Mouse (Mus musculus): ENCODE data around the gene Erich6b. TPM values are rescaled to one million over a fixed set of nuclear protein-coding genes. Genes with fewer than 3 reads are reported as not detected.

Gene Erich6b
- total and polyA plus RNA-seq, 2 experiments from 2014 or later, result not detected

DNA sequence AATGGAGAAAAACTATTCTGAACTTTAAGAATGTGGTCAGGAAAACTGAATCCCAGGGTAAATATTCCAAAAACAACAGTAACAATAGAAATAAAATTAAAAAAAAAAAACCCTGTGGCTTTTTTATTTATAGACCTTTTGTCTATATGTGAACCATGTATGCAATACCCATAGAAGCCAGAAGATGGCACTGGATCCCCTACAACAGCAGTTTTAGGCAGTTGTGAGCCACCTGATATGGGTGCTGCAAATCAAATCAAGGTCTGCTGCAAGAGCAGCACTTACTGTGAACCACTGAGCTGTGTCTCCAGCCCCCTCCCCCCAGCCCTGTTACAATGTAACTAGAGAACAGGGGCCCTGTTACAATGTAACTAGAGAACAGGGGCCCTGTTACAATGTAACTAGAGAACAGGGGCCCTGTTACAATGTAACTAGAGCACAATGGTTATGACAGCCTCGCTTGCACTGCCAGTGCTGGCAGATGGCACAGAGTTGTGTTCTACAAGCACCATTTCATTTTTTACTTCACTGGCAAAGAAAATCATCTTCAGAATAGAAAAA is 27.1 kb downstream of the Erich6b start:
- H3K36me3 ChIP-seq (replicated peaks; ENCODE audit: control insufficient read depth, insufficient read depth, low read length), result no peaks in the 10 kb centered on the region
- DNase-seq (ENCODE audit: low spot score) (no peak), ATAC-seq (ENCODE audit: insufficient read depth, low read depth) (no peak)
- H3K9ac ChIP-seq (replicated peaks; ENCODE audit: low read depth, low read length), result no peak overlapping the region
- no peak overlapping the region for H3K27ac ChIP-seq (ENCODE audit: low read depth)
- H3K4me1 ChIP-seq (ENCODE audit: control insufficient read depth, insufficient read depth), result no peaks in the 10 kb centered on the region; the same call in 1 of the 2 replicates
- no peak overlapping the region for H3K4me2 ChIP-seq (ENCODE audit: low read depth, low read length)
- H3K27me3 ChIP-seq (ENCODE audit: control insufficient read depth, insufficient read depth, low read length), result no peaks in the 10 kb centered on the region
- H3K4me3 ChIP-seq (ENCODE audit: low read depth, low read length), result no peak overlapping the region
- TF ChIP-seq CTCF (IDR thresholded peaks at IDR 0.05; ENCODE audit: low read depth) (no peak), EP300 (IDR thresholded peaks at IDR 0.05; ENCODE audit: low read depth) (no peak)
- WGBS, result 89% methylated on average over 1 of the region's 1 CpGs
- H3K9me3 ChIP-seq (replicated peaks; ENCODE audit: control insufficient read depth, low read length), result no peaks in the 10 kb centered on the region

DNA sequence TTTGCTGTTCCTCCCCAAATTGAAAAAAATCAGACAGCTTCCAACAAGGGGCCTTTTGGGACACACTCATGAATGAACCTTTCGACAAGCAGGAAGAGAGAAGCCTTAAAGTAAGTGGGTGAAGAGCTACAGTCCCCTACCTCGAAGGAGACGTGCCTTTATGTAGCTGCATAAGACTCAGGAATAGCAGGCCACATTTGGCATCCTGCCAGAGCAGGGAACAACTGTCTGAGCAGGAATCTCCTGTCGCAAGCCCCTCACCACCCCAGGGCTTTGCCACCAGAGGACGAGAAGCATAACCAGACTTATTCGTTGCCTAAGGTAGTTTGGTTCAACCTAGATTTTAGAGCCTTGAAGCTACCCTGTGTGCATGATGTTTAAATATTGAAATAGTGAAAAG is 34.3 kb downstream of the Erich6b start:
- no peak for TF ChIP-seq EP300 (IDR thresholded peaks at IDR 0.05; ENCODE audit: low read depth)
- TF ChIP-seq CTCF (IDR thresholded peaks at IDR 0.05; ENCODE audit: low read depth), result no peak
- H3K4me3 ChIP-seq (ENCODE audit: low read depth, low read length), result no peak overlapping the region
- H3K4me2 ChIP-seq (ENCODE audit: low read depth, low read length), result no peak overlapping the region
- DNase-seq (ENCODE audit: low spot score), result no peak
- ATAC-seq (ENCODE audit: insufficient read depth, low read depth), result no peak
- WGBS, result 29% methylated on average over 6 of the region's 6 CpGs
- H3K4me1 ChIP-seq (ENCODE audit: control insufficient read depth, insufficient read depth), result no peaks in the 10 kb centered on the region
- no peak overlapping the region for H3K27ac ChIP-seq (ENCODE audit: low read depth)
- no peaks in the 10 kb centered on the region for H3K36me3 ChIP-seq (replicated peaks; ENCODE audit: control insufficient read depth, insufficient read depth, low read length)
- no peak overlapping the region for H3K9ac ChIP-seq (replicated peaks; ENCODE audit: low read depth, low read length)
- H3K27me3 ChIP-seq (ENCODE audit: control insufficient read depth, insufficient read depth, low read length), result no peaks in the 10 kb centered on the region
- H3K9me3 ChIP-seq (replicated peaks; ENCODE audit: control insufficient read depth, low read length), result no peaks in the 10 kb centered on the region

GRCm38 (mm10) chr14:75690428-75690827 is 48.4 kb downstream of the Erich6b start:
- no peak overlapping the region for H3K27ac ChIP-seq (ENCODE audit: low read depth)
- DNase-seq (ENCODE audit: low spot score), result no peak
- 97% methylated on average over 2 of the region's 2 CpGs for WGBS
- H3K36me3 ChIP-seq (replicated peaks; ENCODE audit: control insufficient read depth, insufficient read depth, low read length), result no peaks in the 10 kb centered on the region
- no peak overlapping the region for H3K9ac ChIP-seq (replicated peaks; ENCODE audit: low read depth, low read length)
- H3K4me3 ChIP-seq (ENCODE audit: low read depth, low read length), result no peak overlapping the region
- TF ChIP-seq CTCF (IDR thresholded peaks at IDR 0.05; ENCODE audit: low read depth) (no peak), EP300 (IDR thresholded peaks at IDR 0.05; ENCODE audit: low read depth) (no peak)
- no peaks in the 10 kb centered on the region for H3K4me1 ChIP-seq (ENCODE audit: control insufficient read depth, insufficient read depth)
- H3K4me2 ChIP-seq (ENCODE audit: low read depth, low read length), result no peak overlapping the region
- no peaks in the 10 kb centered on the region for H3K27me3 ChIP-seq (ENCODE audit: control insufficient read depth, insufficient read depth, low read length)
- no peak for ATAC-seq (ENCODE audit: insufficient read depth, low read depth)
- no peaks in the 10 kb centered on the region for H3K9me3 ChIP-seq (replicated peaks; ENCODE audit: control insufficient read depth, low read length)

- Histone ChIP-seq H3K9ac (replicated peaks; ENCODE audit: low read depth, low read length) (no peak overlapping the region), H3K4me1 (ENCODE audit: control insufficient read depth, insufficient read depth) (no peaks in the 10 kb centered on the region), H3K36me3 (replicated peaks; ENCODE audit: control insufficient read depth, insufficient read depth, low read length) (peaks cover 2% of the 10 kb centered on the region; the same call in 1 of the 2 replicates), H3K27ac (ENCODE audit: low read depth) (no peak overlapping the region), H3K4me3 (ENCODE audit: low read depth, low read length) (no peak overlapping the region), H3K27me3 (ENCODE audit: control insufficient read depth, insufficient read depth, low read length) (no peaks in the 10 kb centered on the region), H3K4me2 (ENCODE audit: low read depth, low read length) (no peak overlapping the region), H3K9me3 (replicated peaks; ENCODE audit: control insufficient read depth, low read length) (no peaks in the 10 kb centered on the region)
- WGBS, result 67% methylated on average over 5 of the region's 5 CpGs
- DNase-seq (ENCODE audit: low spot score), result no peak
- no peak for ATAC-seq (ENCODE audit: insufficient read depth, low read depth)
- TF ChIP-seq CTCF (IDR thresholded peaks at IDR 0.05; ENCODE audit: low read depth), result no peak
- TF ChIP-seq EP300 (IDR thresholded peaks at IDR 0.05; ENCODE audit: low read depth), result no peak
Observed at GRCm38 (mm10) chr14:75696096-75696495, 54.0 kb downstream of the Erich6b start.

DNA sequence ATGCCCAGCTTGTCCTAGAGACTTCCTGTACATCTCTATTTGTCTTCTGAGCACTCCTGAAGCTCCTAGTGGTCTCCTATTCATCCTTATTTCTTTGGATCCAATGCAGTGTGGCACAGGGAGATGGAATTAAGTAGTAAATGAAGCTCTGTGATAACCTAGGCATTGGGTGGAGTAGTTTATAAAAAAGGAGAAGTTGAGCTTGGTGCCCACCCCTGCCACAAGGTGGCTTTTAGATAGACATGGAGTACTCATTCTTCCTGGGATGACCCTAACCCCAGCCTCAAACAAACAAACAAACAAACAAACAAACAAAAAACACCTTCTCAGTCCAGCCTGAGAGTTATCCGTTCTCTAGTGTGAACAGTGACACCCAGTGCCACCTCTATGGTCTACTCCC is 55.9 kb downstream of the Erich6b start:
- WGBS, result 77% methylated on average over 1 of the region's 1 CpGs
- no peak overlapping the region for H3K4me2 ChIP-seq (ENCODE audit: low read depth, low read length)
- no peaks in the 10 kb centered on the region for H3K4me1 ChIP-seq (ENCODE audit: control insufficient read depth, insufficient read depth)
- no peaks in the 10 kb centered on the region for H3K9me3 ChIP-seq (replicated peaks; ENCODE audit: control insufficient read depth, low read length)
- ATAC-seq (ENCODE audit: insufficient read depth, low read depth), result no peak
- H3K4me3 ChIP-seq (ENCODE audit: low read depth, low read length), result no peak overlapping the region
- H3K27me3 ChIP-seq (ENCODE audit: control insufficient read depth, insufficient read depth, low read length), result no peaks in the 10 kb centered on the region
- no peak for TF ChIP-seq CTCF (IDR thresholded peaks at IDR 0.05; ENCODE audit: low read depth)
- TF ChIP-seq EP300 (IDR thresholded peaks at IDR 0.05; ENCODE audit: low read depth), result no peak
- peaks cover 13% of the 10 kb centered on the region for H3K36me3 ChIP-seq (replicated peaks; ENCODE audit: control insufficient read depth, insufficient read depth, low read length)
- DNase-seq (ENCODE audit: low spot score), result no peak
- H3K9ac ChIP-seq (replicated peaks; ENCODE audit: low read depth, low read length), result no peak overlapping the region
- H3K27ac ChIP-seq (ENCODE audit: low read depth), result no peak overlapping the region

- no peak for ATAC-seq (ENCODE audit: insufficient read depth, low read depth)
- Histone ChIP-seq H3K9ac (replicated peaks; ENCODE audit: low read depth, low read length) (no peak overlapping the region), H3K4me2 (ENCODE audit: low read depth, low read length) (no peak overlapping the region), H3K9me3 (replicated peaks; ENCODE audit: control insufficient read depth, low read length) (no peaks in the 10 kb centered on the region), H3K4me3 (ENCODE audit: low read depth, low read length) (no peak overlapping the region), H3K27me3 (ENCODE audit: control insufficient read depth, insufficient read depth, low read length) (no peaks in the 10 kb centered on the region), H3K36me3 (replicated peaks; ENCODE audit: control insufficient read depth, insufficient read depth, low read length) (peaks cover 77% of the 10 kb centered on the region), H3K4me1 (ENCODE audit: control insufficient read depth, insufficient read depth) (no peaks in the 10 kb centered on the region), H3K27ac (ENCODE audit: low read depth) (no peak overlapping the region)
- DNase-seq (ENCODE audit: low spot score), result no peak
- 50% methylated on average over 4 of the region's 4 CpGs for WGBS
- TF ChIP-seq EP300 (IDR thresholded peaks at IDR 0.05; ENCODE audit: low read depth), result no peak
- no peak for TF ChIP-seq CTCF (IDR thresholded peaks at IDR 0.05; ENCODE audit: low read depth)
Observed at GRCm38 (mm10) chr14:75706647-75707046, 64.6 kb downstream of the Erich6b start.
